Mouse (Mus musculus) cerebellum, adult 2 months (tissue): Measurements from ENCODE around the gene Hoxc5. TPM values are rescaled to one million over a fixed set of nuclear protein-coding genes. Genes with fewer than 3 reads are reported as not detected.

ENCODE experiments used
- DNase-seq, 2 experiments: peaks; one replicate each; pipeline ENCODE4 v3.0.0; 2021
- H3K27ac ChIP-seq: fragments of 200-500 bp; 2 replicates; pipeline ENCODE4 v1.5.1; 2012; ENCODE audit warnings: low read length, control low read depth, inconsistent platforms; ENCODE audit not compliant: insufficient read depth
- H3K27me3 ChIP-seq: fragments of 200-500 bp; 2 replicates; pipeline ENCODE4 v1.6.1; 2012; ENCODE audit warnings: inconsistent platforms, mild to moderate bottlenecking, low read length, moderate library complexity; ENCODE audit not compliant: control insufficient read depth, insufficient read depth
- H3K4me1 ChIP-seq: fragments of 200-500 bp; 2 replicates; pipeline ENCODE4 v1.6.1; 2011; ENCODE audit warnings: low read length; ENCODE audit not compliant: control insufficient read depth, insufficient read depth
- H3K4me3 ChIP-seq: fragments of 200-500 bp; replicated peaks from 2 replicates; pipeline ENCODE3; 2011; ENCODE audit warnings: mild to moderate bottlenecking, low read depth, low read length, control low read depth; ENCODE audit not compliant: insufficient read depth
- CTCF ChIP-seq: fragments of 200-500 bp; IDR thresholded peaks from 2 replicates; pipeline ENCODE4 v1.5.1; 2011; ENCODE audit warnings: low read depth, mild to moderate bottlenecking, control low read depth, low read length, moderate library complexity, borderline replicate concordance; ENCODE audit not compliant: insufficient read depth
- POLR2A ChIP-seq: fragments of 200-500 bp; IDR thresholded peaks from 2 replicates; pipeline ENCODE4 v1.6.1; 2011; ENCODE audit warnings: low read length, control low read depth, borderline replicate concordance; ENCODE audit not compliant: insufficient read depth
- WGBS: fragments of 180-500 bp; shearing (Covaris S2); methylation state at CpG from one replicate; pipeline ENCODE4 v1.1.7; 2018; 5-methylcytosine and 5-hydroxymethylcytosine counted together
- polyA plus RNA-seq: library from polyadenylated mRNA; depleted of rRNA; stranded (reverse); fragments of >200 nt; gene quantifications from 2 replicates; pipeline ENCODE4 v1.2.3, GENCODE M21; 2012; rRNA removed

The Hoxc5 gene
- 1.5 and 2.2 TPM in 2 replicates for polyA plus RNA-seq

DNA sequence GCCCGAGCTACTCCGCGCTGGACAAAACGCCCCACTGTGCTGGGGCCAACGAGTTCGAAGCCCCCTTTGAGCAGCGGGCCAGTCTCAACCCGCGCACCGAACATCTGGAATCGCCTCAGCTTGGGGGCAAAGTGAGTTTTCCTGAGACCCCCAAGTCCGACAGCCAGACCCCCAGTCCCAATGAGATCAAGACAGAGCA is at the start of gene Hoxc5:
Hoxc5 (plus strand) TSS at position 132 of the 199 bp plus-strand sequence.
- TF ChIP-seq POLR2A (no peak), CTCF (no peak)
- H3K4me3 ChIP-seq, result no peak within 1 kb of the TSS
- H3K4me1 ChIP-seq, result no peaks in the 10 kb centered on the region
- no peak for DNase-seq
- H3K27ac ChIP-seq, result no peak within 1 kb of the TSS
- H3K27me3 ChIP-seq, result peaks cover 23% of the 10 kb centered on the region; the same call in 1 of the 2 replicates
- 6% methylated on average over 12 of the region's 12 CpGs for WGBS

DNA sequence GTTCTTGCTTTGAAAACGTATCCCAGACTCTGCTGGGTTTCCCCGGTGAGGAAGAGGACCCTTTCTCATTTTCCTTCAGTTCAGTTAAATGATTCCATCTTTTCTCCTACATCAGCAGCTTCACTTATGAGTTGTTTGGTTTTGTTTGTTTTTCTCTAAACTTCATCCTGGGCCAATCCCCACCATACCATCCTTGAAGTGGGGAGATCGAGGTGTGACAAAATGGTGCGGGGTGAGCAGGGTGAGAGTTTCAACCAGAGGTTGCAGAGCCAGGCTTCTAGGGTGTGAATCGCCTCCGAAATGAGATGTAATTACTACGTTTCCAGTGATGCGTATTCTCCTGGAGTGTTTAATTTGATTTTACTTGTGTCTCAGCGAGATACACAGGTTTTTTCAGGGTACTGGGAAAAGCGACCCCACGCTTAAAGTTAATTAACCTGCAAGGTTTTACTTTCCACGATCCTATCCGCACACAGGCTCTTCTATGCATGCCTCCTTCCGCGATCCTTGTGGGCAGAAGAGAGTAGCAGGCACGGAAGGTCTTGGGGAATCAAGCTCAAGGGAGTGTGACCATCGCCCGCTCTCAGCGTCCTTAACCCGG is 49.2 kb upstream of the Hoxc5 start:
- no peak for DNase-seq
- H3K4me3 ChIP-seq, result no peak overlapping the region
- WGBS, result 3% methylated on average over 20 of the region's 20 CpGs
- H3K4me1 ChIP-seq, result no peaks in the 10 kb centered on the region
- no peak for TF ChIP-seq CTCF
- TF ChIP-seq POLR2A, result no peak
- peaks cover 16% of the 10 kb centered on the region; the same call in 1 of the 2 replicates for H3K27me3 ChIP-seq
- no peak overlapping the region for H3K27ac ChIP-seq

DNA sequence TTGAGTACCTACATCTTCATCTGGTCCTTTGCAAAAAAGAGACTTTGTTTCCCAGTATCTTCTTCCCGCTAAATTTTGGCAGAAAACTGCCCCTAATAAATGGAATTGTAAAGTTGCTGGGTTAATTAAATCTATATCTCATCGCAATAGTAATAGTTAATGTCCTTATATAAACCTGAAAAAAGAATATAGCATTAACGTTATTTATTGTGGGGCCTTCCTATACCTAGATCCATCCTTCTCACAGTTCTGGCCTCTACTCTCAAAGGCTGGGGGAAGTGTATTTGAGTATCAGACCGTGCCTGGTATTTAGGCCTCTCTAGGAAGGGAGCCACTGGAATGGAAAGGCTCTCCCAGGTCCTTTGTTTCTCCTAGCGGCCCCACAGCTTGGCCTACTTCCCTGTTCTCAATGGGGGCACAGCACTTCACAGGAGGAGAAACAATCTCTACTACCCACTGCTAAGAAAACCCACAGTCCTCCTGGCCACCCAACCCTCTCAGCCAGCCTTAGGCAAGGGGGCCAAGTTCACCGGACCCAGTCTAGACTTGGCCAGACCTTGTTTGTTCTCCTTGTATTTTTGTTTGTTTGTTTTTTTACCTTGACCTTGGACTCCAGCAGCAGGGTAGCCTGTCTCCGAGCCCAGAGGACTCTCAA is 48.5 kb upstream of the Hoxc5 start:
- no peak for DNase-seq
- WGBS, result 4% methylated on average over 7 of the region's 7 CpGs
- Histone ChIP-seq H3K27ac (no peak overlapping the region), H3K4me1 (no peaks in the 10 kb centered on the region), H3K4me3 (no peak overlapping the region), H3K27me3 (peaks cover 16% of the 10 kb centered on the region; the same call in 1 of the 2 replicates)
- TF ChIP-seq POLR2A, result no peak
- no peak for TF ChIP-seq CTCF

DNA sequence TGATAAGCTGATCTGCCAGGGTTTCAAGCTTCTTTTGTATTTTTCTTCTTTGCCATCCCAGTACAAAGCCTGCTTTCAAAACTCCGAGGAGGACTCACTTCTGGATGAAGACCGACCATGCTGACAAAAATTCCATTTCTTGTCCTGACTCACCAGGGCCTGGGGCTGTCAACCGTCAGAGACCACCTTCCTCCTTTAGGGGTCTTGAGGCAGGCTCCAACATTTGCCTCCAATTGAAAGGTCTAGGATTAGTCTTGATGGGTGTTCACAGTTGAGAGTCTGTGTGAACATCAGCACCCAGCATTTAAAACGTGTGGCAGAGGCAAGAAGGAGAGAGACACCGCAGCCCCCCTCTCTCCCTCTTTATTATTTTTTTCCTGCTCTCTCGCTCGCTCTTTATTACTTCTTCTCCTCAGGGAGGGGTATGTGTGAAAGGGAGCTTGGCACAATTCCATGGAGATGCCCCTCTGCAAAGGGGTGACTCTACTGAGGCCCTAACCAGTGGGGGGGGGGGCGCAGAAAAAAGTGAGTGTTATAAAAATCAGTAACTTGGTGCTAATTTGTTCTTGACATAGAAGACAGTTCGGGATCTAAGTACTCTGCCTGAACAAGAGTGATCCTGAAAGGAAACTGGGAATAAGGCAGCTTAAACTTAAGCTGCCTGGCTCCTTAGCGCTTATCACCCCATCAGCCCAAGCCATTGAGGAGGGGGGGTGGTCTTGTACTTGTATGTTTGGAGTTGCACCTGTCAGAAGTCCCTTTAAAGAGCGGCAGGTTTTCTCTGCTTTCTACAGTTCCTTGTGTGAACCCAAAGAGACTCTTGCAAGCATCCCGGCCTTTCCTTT is 47.7 kb upstream of the Hoxc5 start:
- WGBS, result 5% methylated on average over 12 of the region's 12 CpGs
- no peak for TF ChIP-seq CTCF
- Histone ChIP-seq H3K27me3 (peaks cover 16% of the 10 kb centered on the region; the same call in 1 of the 2 replicates), H3K4me3 (no peak overlapping the region), H3K27ac (no peak overlapping the region), H3K4me1 (no peaks in the 10 kb centered on the region)
- no peak for DNase-seq

DNA sequence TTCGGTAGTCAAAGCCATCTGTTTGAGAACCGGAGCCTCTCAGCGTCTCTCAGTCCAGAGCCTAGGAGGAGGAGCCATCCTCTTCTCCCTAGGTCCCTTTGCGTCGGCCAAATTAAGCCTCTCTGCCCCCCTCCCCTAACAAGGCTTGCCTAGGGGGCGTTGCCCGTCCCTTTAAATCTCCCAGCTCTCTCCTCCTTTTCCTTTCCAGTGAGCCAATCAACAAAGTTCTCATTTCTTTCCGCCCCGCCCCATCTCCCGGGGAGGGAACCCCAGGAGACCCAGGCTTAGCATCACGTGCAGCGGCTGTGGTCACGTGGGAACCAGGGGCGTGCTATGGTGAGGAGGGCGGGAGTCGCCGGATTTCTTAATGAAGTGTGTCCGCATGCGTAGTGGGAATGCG is 46.6 kb upstream of the Hoxc5 start:
- WGBS, result 1% methylated on average over 20 of the region's 20 CpGs
- no peak overlapping the region for H3K27ac ChIP-seq
- DNase-seq, result no peak
- no peak for TF ChIP-seq POLR2A
- TF ChIP-seq CTCF, result no peak
- H3K27me3 ChIP-seq, result peaks cover 16% of the 10 kb centered on the region; the same call in 1 of the 2 replicates
- H3K4me1 ChIP-seq, result no peaks in the 10 kb centered on the region
- H3K4me3 ChIP-seq, result no peak overlapping the region

DNA sequence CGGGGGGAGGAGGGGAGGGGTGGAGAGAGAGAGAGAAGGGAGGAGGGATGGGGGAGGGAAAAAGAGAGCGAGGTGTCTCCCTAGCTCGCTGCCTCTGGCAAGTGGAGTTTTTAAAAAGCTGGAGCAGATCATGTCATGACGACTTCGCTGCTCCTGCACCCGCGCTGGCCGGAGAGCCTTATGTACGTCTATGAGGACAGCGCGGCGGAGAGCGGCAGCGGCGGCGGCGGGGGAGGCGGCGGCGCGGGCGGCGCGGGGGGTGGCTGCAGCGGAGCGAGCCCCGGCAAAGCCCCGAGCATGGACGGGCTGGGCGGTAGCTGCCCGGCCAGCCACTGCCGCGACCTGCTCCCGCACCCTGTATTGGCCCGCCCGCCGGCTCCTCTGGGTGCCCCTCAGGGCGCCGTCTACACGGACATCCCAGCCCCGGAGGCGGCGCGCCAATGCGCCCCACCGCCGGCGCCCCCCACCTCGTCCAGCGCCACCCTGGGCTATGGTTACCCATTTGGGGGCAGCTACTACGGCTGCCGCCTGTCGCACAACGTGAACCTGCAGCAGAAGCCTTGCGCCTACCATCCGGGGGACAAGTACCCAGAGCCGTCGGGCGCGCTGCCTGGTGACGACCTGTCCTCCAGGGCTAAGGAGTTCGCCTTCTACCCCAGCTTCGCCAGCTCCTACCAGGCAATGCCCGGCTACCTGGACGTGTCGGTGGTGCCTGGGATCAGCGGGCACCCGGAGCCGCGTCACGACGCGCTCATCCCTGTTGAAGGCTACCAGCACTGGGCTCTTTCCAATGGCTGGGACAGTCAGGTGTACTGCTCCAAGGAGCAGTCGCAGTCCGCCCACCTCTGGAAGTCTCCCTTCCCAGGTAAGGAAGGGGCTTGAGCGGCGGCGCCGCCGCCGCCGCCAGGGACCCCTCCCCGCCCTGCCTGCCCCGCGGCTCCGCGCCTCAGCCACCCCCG is 45.9 kb upstream of the Hoxc5 start, which contains the start of gene Hoxc13:
Hoxc13 (plus strand) TSS at position 51 of the 959 bp plus-strand sequence.
- Histone ChIP-seq H3K27ac (no peak within 1 kb of the TSS), H3K4me3 (no peak within 1 kb of the TSS), H3K27me3 (peaks cover 16% of the 10 kb centered on the region; the same call in 1 of the 2 replicates), H3K4me1 (no peaks in the 10 kb centered on the region)
- TF ChIP-seq POLR2A, result no peak
- TF ChIP-seq CTCF, result no peak
- DNase-seq, result no peak
- 1% methylated on average over 85 of the region's 88 CpGs for WGBS

DNA sequence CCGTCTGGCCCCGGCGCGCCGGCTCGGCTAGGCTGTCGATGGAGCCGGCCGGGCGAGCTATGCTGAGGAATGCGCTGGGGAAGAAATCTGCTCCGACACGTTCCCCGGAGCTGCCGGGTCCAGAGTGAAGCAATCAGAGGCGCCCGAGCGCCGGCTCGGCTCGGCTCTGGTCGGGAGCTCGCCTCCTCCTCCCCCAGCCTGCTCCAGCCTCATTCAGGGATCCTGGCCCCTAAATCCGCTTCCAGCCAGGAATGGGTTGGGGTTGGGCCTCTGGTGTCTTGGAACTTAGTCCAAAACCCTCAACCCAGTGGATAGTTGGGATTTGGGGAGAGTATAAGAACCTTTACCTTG is 45.3 kb upstream of the Hoxc5 start:
- H3K27me3 ChIP-seq, result peaks cover 17% of the 10 kb centered on the region; the same call in 1 of the 2 replicates
- no peaks in the 10 kb centered on the region for H3K4me1 ChIP-seq
- TF ChIP-seq CTCF, result no peak
- TF ChIP-seq POLR2A, result no peak
- no peak overlapping the region for H3K4me3 ChIP-seq
- no peak overlapping the region for H3K27ac ChIP-seq
- WGBS, result 1% methylated on average over 24 of the region's 24 CpGs
- no peak for DNase-seq
